Mouse (Mus musculus) NIH3T3 (cell line): ENCODE results near the gene Hrh2.

Source experiments
- DNase-seq: peaks from one replicate; pipeline ENCODE4 v3.0.0-alpha.2; 2012; ENCODE audit warnings: low read depth

Gene Hrh2

DNA sequence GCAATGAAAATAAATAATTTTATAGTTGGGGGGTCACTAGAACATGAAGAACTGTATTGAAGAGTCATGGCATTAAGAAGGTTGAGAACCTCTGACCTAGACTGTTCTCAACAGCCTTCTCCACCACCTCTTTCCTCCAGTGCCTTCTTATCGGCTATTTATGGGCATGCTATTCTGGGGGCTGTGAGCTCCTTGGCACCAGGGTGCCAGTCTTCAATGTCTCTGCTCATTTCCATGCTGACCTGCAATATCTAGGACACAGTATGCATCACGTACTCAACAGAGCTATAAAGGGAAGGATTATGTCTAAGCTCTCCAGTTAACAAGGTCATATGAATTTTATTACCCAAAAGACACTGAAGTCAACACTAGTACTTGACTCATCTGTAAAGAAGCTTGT lies 14.6 kb upstream of the Hrh2 start:
- DNase-seq: no peak

DNA sequence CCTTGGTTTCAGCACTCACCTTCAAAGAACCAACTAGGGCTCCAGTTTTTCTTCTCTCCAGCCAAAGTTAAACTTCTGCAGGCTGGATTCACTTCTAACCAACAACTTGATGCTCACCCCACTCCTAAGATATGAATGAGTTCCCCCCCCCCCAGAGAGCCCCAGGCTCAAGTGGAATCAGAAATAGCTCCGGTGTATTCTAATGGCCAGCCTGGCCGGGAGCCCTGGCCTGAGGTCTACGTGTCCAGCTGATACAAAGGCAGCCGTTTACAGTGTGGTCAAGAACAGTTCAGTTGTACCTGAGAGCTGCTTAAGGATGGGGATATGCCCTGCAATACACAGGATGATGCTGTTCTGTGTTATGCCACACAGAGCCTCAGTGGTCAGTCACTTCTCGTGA lies 13.3 kb upstream of the Hrh2 start:
- no peak for DNase-seq

DNA sequence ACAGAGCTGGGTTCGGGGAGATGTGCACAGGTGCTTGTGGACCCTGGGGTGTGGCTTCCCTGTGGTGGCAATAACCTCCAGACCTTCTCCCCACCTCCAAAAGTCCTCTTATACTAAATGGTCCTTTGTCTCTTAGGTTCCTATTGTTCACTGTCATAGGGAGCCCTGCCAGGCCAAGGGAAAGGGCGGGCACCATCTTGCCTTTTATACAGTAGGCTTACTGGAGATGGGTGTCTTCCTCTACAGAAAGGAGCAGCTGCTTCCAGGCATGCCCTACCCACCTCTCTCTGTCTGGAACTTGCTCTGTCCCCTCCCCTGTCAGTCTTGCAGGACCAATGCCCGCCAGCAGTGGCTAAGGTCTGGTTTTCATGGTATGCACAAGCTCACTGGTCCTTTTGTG lies 12.0 kb upstream of the Hrh2 start:
- no peak for DNase-seq

DNA sequence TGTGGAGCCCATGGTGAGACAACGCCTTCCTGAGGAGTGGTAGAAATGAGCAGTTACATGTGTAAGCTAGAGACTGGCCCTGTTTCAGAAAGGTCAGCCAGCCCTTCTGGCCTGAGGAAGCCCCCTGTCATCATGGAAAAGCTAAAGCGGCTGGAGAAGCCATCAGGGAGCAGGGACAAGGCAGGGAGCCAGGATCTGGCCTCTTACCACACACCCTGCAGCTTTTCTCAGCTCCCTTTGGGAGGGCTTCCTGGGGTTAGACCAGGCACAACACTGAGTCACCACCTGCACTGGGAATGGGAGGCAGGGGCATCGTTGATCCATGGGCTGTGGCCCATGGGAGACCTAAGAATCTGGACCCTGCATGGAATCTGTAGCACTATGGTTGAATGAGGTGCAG lies 11.5 kb upstream of the Hrh2 start:
- no peak for DNase-seq

DNA sequence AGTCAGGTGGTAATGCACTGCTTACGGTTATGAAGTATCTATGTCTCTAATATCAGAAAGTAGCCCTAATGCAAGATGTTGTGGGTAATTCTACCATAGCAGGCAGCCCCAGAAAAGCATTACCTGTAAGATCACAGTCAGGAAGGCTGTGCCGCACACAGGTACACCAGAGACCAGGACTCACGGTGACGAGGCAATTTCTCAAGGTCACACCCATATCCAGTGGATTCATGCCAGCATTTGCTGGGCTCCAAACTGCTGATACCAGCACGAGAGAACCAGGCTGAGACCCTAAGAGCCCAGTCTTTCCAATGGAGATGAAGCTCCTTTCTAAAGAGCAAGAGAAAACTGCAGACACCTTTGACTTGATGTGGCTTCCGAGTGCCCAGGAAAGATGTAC lies 10.6 kb upstream of the Hrh2 start:
- DNase-seq: no peak

DNA sequence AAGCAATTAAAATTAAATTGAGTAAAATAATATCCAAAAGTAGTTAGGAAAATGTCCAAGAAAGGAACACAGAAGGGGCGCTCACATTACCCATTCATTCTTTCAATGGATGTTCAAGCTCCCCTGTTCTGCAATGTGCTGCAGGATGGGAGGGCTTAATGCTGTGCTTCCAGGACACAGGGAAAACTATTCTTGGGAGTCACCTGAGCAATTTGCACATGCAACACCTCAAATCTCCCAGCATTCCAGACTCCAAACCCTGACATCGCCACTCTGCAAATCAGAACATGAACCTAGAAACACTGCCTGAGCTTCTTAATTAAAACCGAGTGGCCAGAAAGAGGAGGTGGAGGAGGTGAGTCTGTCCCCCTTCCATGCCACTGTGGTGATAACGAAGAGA lies 10.0 kb upstream of the Hrh2 start:
- DNase-seq: no peak

DNA sequence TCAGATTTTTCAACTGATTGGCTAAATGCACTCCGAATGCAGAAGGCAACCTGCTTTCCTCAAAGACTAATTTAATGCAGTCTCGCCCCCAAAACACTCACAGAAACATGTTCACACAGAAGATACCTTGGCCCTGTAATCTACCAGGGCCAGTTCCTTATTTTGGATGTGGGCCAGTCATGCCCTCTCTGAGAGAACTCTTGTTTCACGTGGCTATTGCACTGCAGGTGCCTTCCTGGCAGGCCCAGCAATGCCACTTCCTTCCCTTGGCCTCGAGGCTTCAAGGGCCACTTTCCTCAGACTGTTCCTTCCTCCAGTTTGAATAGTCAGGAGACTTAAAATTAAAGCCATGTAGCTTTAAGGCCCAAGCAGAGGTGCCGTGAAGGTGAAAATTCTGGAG lies 5.5 kb upstream of the Hrh2 start:
- DNase-seq: no peak

DNA sequence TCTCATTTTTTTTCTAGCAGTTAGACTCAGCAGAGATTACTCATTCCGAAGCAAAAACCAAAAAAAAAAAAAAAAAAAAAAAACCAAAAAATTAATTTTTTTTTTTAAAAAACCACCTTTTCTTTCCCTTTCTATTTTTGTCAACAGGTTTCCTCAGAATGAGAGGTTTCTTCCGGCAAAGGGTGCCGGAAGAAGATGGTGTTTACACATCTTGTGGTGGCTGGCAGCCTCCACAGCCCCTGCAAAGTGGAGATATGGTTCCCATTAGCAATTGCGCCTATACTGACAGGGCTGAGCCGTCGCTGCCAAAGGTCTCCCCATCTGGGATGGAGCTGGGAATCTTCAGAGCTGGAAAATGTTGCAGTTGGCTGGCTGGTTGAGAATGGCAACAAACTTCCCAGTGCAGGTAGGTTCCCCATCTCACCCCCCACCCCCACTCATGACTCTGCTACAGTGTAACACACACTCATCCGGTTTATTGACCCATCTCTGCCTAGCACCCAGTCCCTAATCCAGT lies 3.7 kb upstream of the Hrh2 start:
- DNase-seq: peak; percentile 20

DNA sequence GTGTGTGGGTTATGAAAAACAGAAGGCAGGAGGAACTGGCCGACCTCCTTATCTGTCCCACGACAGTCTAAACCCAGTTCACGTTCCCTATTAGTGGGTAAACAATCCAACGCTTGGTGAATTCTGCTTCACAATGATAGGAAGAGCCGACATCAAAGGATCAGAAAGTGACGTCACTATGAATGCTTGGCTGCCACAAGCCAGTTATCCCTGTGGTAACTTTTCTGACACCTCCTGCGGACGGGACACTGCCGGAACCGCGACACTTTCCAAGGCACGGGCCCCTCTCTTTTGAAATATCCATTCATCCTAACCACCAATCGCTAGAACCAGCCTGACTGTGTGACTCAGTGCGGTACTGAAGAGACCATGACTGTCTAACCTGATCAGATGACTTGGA lies 2.0 kb upstream of the Hrh2 start:
- peak; percentile 44 for DNase-seq

DNA sequence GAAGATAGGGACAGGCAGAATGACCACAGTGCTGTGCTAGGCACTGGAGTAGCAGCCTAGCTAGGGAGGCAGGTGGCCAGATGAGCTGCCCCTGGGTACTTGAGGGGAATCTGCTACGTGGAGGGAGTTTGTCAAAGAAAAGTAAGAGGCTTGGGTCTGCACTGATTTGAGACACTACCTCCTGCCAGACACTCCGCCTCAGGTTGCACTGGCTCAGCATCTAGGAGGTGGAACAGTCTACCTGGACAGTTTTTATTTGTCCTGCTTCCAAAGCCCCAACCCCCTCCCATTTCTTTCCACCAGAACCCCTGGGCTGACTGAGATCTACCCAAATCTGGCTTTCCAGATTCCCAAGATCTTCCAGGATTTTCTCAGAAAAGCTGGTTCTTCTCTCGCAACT lies 748 bp upstream of the Hrh2 start:
- DNase-seq: no peak

DNA sequence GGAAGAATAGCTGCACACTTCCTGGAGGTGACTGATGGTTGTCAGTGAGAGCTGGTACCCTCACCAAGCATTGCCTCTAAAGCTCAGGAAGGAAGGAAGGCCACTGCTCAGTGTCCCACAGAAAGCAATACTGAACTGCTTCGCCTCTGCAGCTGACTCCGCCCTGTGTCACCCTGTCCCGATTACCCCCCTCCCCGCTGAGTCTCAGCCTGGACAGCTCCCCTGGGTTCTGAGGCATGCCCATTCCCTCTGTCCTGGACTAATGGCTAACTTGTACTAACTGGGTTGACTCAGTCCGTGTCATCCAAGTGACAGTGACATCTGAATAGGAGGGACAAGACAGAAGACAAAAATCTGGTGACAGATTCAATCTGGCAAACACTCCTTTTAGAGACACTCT lies 1.7 kb downstream of the Hrh2 start:
- no peak for DNase-seq

DNA sequence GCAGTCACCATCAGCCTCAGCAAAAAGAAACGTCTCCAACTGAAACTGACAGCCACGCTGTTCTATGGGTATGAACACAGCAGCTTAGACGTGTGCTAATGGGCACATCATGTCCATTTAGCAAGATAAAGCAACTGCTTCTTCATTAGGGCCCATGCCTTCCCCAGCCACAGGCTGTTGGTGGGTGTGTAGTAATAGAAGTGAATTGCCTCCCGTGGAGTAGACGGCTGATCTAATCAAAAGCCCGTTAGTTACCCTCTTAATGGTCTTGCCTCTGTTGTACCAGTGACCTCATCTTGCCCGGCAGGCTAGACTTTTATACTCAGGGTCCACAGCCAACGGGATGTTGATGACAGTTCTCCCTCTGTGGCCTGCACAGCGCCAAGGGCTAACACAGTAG lies 7.1 kb downstream of the Hrh2 start:
- no peak for DNase-seq

DNA sequence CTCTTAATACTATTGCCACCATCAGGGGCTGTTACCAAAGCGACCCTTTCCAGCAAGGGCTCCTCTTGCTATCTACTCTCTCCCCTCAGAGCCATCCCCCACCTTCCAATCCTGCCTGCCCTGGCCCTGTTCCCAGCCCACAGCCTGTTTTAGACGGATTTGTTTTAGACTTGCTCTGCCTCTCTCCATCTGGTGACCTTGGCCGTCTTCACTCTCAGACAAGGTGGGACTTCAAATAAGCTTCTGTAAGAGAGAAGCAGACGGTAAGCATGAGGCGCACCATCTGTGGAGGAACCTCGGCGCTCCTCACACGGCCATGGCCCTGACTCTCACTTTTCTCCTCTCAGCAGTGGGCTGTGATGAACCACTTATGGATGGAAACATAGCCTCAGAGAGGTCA lies 10.5 kb downstream of the Hrh2 start:
- DNase-seq: no peak

DNA sequence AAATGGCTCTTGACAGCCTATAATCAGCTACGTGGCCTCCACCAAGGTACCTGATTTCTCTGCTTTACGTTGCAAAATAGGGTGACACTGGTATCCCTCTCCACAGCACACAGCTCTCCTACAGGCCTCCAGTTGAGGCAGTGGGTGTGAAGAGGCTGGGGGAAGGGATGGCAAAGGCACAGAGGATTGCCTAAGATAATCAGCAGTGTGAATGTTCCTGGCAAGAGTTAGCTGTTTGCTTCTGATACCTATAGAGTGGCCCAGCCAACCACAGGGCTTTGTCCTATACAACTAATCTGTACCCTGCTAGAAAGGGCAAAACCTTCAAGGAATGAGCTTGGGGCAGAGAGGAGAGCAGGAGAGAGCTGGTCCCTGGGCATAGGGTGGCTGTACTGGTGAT lies 11.5 kb downstream of the Hrh2 start:
- no peak for DNase-seq

DNA sequence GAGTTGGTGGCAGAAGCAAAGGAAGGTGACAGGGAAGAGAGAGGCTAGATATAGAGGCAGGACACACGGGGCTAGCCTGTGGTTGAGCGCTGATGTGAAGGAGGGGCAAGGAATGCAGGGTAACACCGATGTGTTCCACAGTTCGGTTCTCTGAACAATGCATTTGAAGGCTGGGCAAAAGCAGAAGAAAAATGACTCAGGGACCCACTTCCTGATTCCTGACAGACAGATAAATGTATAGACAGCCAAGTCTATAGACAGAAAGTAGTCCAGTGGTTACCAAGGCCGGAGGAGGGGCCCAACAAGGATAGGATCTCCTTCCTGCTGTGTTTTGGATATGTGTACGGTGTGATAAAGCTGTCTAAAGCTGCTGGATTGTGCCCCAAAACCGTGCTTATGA lies 13.3 kb downstream of the Hrh2 start:
- no peak for DNase-seq

DNA sequence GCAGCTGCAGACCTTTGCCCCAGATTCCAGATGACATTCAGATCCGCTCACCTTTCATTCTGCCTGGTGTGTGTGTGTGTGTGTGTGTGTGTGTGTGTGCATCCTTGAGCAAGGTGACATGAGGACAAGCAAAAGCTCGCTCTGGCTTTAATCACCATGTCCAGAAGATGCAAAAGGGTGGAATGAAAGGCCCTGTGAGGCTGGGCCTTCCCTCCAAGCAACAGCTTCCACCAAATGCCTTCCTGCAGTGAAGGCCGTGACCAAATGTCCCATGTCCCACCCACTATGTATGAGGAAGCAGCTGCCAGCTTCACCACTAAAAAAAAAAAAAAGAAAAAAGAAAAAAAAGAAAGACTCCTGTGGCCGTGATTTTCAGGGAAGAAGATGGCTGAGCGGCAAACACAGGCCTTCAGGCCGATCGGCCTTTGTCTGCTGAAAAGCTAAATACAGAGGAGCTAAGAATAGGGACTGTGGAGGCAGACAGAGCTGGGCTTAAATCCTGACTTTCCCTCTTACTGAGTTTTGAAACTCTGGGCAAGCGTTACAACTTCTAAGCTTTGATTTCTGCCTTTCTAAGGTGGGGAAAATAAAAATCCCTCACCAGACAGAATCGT lies 14.3 kb downstream of the Hrh2 start:
- no peak for DNase-seq

DNA sequence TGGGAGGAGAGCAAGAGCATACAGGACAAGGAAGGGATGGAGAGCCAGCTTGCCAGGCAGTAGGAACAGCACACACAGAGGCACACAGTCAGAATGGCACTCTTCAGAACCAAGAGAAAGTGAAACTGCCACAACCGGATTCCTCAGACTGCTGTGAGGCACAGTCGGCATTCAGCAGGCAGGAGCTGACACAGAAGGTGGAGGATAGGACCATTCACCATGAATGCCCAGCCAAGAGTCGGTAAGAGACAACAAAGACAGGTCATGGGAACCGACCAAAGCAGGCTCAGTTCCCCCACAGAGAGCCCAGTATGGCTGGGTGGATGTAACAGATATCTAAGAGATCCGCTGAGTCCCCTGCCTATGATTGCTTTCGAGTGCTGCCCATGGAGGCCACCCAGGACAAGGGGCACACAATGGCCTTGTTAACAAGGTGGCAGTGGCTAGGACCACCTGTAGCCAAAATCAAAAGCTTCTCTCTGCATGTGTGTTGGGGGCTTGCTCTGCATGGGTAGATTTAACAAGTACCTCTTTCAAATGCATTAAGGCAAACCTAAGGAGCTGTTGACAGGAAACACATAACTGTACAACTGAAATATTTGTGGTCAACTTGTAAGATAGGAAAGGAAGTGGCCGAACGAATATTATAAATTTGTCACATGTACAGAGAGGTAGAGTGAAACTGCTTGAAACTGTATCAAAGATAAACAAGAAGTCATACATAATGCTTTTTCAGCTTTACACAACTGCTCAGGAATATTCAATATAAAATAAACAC lies 17.7 kb downstream of the Hrh2 start:
- peak; percentile 30 for DNase-seq

DNA sequence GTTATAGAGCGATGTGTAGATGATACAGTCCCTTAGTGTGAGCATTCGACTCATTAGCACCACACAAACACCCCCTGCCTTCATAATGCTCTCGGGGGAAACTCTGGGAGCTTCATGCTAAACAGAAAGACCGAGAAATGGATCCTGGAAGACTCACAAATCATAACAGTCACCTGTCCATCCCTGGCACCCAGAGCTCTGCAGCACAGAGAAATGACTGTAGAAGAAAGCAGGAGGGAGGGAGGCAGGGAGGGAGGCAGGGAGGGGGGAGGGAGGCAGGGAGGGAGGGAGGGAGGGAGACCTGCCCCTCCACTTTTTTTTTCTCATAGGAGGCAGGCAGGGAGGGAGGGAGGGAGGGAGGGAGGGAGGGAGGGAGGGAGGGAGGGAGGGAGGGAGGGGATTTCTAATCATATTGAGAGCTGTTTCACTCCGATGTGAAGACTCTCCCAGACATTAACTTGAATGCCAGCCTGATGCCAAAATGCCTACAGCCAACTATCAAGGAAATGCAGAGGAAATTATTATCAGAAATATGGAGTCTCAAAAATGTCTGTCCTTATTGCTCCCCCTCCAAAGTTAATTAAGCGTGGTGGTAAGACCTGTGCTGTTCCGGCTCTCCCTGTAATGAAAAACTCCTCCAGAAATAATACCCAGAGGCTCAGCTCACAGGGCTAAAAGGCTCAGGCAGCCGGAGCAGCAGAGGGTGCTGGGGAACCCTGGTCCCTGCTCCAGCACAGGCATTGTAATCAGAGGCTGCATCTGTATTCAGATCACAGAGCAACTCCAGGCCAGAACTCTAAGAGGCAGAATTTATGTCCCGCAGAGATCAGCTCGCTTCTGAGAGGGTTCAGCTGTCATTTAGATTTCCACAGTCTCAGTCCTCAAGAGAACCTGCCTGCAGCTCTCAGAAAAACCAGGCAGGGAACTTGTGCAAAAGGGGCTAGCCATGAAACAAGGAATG lies 19.9 kb downstream of the Hrh2 start:
- no peak for DNase-seq

DNA sequence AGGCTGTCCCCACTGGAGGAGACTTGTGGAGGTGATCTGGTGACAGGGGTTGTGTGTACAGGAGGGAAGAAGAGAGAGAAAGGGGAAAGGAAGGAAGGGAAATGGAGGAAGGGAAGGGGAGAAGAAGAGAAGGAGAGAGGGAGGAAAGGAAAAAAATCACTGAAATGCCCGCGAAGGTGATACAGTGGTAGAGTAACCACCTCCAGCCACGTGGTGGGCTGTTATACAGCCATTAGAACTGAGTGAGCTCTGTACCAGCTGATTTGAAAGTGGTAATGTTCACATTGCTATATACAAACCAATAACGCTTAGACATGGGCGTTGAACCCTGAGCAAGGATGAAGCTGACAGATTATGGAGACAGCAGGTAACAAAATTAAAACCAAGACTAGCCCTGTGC lies 20.6 kb downstream of the Hrh2 start:
- no peak for DNase-seq

DNA sequence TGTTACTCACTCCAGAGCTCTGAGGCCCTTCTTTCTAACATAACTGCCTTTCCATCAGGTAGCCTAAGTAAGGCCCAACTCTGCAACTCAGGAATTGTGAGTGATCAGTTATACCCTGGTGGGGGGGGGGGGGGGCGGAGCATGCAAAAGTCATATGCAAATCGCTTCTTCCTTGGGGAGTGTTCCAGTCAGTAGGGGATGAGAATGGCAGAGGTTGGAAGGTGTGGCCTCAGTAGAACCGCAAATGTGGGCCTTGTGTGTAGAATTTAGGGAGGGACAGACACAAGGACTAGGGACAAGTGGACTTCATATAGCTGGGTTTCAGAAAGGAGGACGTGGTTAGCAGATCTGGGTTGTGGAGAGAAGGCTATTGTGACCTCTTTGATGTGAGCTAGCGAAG lies 23.3 kb downstream of the Hrh2 start:
- no peak for DNase-seq

DNA sequence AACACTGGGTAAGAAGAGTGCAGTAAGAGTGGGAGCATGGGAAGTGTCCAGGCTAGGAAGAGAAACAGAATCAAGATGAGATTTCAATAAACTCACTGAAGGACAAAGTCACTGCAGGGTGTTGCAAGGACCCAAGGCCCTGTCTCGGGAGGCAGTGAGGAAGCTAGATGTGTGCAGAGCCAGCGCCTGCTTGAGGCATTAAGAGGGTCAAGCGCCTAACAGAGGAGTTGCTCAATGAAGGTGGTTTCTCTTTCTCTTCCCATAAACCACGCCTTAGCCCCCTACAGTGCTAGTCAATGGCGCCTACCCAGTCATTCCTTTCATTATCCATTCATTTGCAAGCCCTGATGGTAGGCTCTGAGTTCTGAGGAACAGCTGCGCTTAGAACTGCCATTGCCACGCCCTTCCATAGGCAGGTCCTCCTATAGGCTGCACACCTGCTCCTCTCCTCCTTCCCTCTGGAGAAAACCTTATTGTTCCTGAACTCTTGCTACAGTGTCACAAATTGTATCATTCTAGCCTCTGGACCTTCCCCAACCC lies 23.9 kb downstream of the Hrh2 start:
- DNase-seq: no peak

DNA sequence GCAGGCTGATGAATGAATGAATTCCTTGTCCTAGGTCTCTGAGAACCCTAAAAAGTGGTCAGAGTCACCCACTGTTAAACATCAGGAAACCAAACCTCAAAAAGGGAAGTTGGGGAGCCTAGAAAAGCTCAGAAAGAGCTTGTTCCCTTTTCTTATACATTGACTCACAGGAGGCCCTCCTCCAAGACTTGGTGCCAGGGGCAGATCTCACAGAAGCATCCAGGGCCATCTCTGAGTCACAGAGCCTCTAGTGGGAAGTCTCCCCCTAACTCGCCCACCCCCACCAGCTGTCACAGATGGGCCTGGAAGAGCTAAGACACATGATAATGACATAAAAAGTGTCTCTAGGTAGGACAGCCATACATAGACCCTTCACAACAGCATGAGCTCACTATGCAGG lies 26.4 kb downstream of the Hrh2 start:
- no peak for DNase-seq
